Mouse (Mus musculus) MEL (cell line): ENCODE results near the gene Gm49711. TPM values are rescaled to one million over a fixed set of nuclear protein-coding genes. Genes with fewer than 3 reads are reported as not detected.

Experiments used
- DNase-seq: peaks from one replicate; pipeline ENCODE4 v3.0.0; 2011; ENCODE audit warnings: low read depth, low spot score
- H3K27ac ChIP-seq: 2 replicates; pipeline ENCODE4 v1.5.1; 2012; ENCODE audit warnings: low read depth, mild to moderate bottlenecking, control low read depth, low read length, moderate library complexity; ENCODE audit not compliant: control insufficient read depth
- H3K27me3 ChIP-seq, 2 experiments: fragments of 150-350 bp in 1 of 2; sonication (generic) in 1 of 2; 2 replicates each; pipeline ENCODE4 v1.6.1; 2012; ENCODE audit warnings: low read length in 2 of 2, mild to moderate bottlenecking in 2 of 2, improper control_type of control experiment in 1 of 2, moderate library complexity in 1 of 2; ENCODE audit not compliant: insufficient read depth in 2 of 2, control insufficient read depth in 1 of 2
- H3K36me3 ChIP-seq, 2 experiments: 2 replicates each; pipeline ENCODE4 v1.6.1; 2012 to 2014; ENCODE audit warnings: low read length in 2 of 2, improper control_type of control experiment in 1 of 2, inconsistent platforms in 1 of 2, mild to moderate bottlenecking in 1 of 2; ENCODE audit not compliant: insufficient read depth in 2 of 2, control insufficient read depth in 1 of 2
- H3K4me1 ChIP-seq, 2 experiments: fragments of 150-350 bp in 1 of 2; sonication (generic) in 1 of 2; 2 replicates each; pipeline ENCODE4 v1.6.1; 2012; ENCODE audit warnings: low read length in 2 of 2, improper control_type of control experiment in 1 of 2, mild to moderate bottlenecking in 1 of 2; ENCODE audit not compliant: insufficient read depth in 2 of 2, control insufficient read depth in 1 of 2
- H3K4me3 ChIP-seq, 2 experiments: fragments of 150-350 bp in 1 of 2; sonication (generic) in 1 of 2; 2 replicates each; pipeline ENCODE4 v1.5.1; 2012; ENCODE audit warnings: low read depth in 2 of 2, low read length in 2 of 2, mild to moderate bottlenecking in 2 of 2, moderate library complexity in 2 of 2, control low read depth in 1 of 2, improper control_type of control experiment in 1 of 2; ENCODE audit not compliant: control insufficient read depth in 1 of 2, insufficient read depth in 1 of 2
- H3K79me2 ChIP-seq: 2 replicates; pipeline ENCODE4 v1.6.1; 2012; ENCODE audit warnings: mild to moderate bottlenecking, low read length, moderate library complexity; ENCODE audit not compliant: control insufficient read depth, poor library complexity, insufficient read depth
- H3K9ac ChIP-seq: 2 replicates; pipeline ENCODE4 v1.6.1; 2012; ENCODE audit warnings: low read depth, mild to moderate bottlenecking, control low read depth, low read length, moderate library complexity; ENCODE audit not compliant: control insufficient read depth, poor library complexity, severe bottlenecking
- H3K9me3 ChIP-seq: fragments of 150-350 bp; sonication (generic); replicated peaks from 2 replicates; pipeline ENCODE4 v1.6.1; 2012; ENCODE audit warnings: mild to moderate bottlenecking, low read length, improper control_type of control experiment, moderate library complexity; ENCODE audit not compliant: insufficient read depth
- CHD1 ChIP-seq: IDR thresholded peaks from 2 replicates; pipeline ENCODE4 v1.6.1; 2012; ENCODE audit warnings: low read depth, mild to moderate bottlenecking, inconsistent platforms, low read length, improper control_type of control experiment
- CHD2 ChIP-seq: IDR thresholded peaks from 2 replicates; pipeline ENCODE4 v1.6.1; 2011; ENCODE audit warnings: low read length, improper control_type of control experiment
- CTCF ChIP-seq, 3 experiments: IDR thresholded peaks in 2 of 3; conservative IDR thresholded peaks in 1 of 3; 2 replicates each; pipeline ENCODE4 v1.5.1; 2011 to 2012; ENCODE audit warnings: low read length in 3 of 3, low read depth in 2 of 3, mild to moderate bottlenecking in 2 of 3, improper control_type of control experiment in 1 of 3, inconsistent platforms in 1 of 3, mixed read lengths in 1 of 3, moderate library complexity in 1 of 3; ENCODE audit not compliant: control insufficient read depth in 1 of 3, insufficient read depth in 1 of 3, poor library complexity in 1 of 3, severe bottlenecking in 1 of 3
- E2F4 ChIP-seq: IDR thresholded peaks from 2 replicates; pipeline ENCODE4 v1.6.1; 2011; ENCODE audit warnings: low read depth, low read length, improper control_type of control experiment, borderline replicate concordance
- EP300 ChIP-seq, 2 experiments: IDR thresholded peaks; 2 replicates each; pipeline ENCODE4 v1.6.1; 2011; ENCODE audit warnings: improper control_type of control experiment in 2 of 2, low read length in 2 of 2, low read depth in 1 of 2, mild to moderate bottlenecking in 1 of 2
- ETS1 ChIP-seq: IDR thresholded peaks from 2 replicates; pipeline ENCODE4 v1.6.1; 2012; ENCODE audit warnings: low read depth, mild to moderate bottlenecking, inconsistent platforms, low read length, improper control_type of control experiment, moderate library complexity
- GATA1 ChIP-seq: IDR thresholded peaks from 2 replicates; pipeline ENCODE4 v1.6.1; 2011; ENCODE audit warnings: low read depth, low read length, improper control_type of control experiment
- HCFC1 ChIP-seq: IDR thresholded peaks from 2 replicates; pipeline ENCODE4 v1.6.1; 2012; ENCODE audit warnings: low read depth, mild to moderate bottlenecking, inconsistent platforms, low read length, improper control_type of control experiment, moderate library complexity
- JUND ChIP-seq: IDR thresholded peaks from 2 replicates; pipeline ENCODE4 v1.6.1; 2011; ENCODE audit warnings: low read depth, mild to moderate bottlenecking, improper control_type of control experiment, low read length
- KAT2A ChIP-seq: conservative IDR thresholded peaks from 2 replicates; pipeline ENCODE4 v1.6.1; 2012; ENCODE audit warnings: low read depth, low read length, improper control_type of control experiment, inconsistent platforms
- MAX ChIP-seq: IDR thresholded peaks from 2 replicates; pipeline ENCODE4 v1.6.1; 2011; ENCODE audit warnings: low read length, improper control_type of control experiment
- MAZ ChIP-seq: IDR thresholded peaks from 2 replicates; pipeline ENCODE4 v1.6.1; 2012; ENCODE audit warnings: low read depth, mild to moderate bottlenecking, inconsistent platforms, low read length, improper control_type of control experiment
- MXI1 ChIP-seq: IDR thresholded peaks from 2 replicates; pipeline ENCODE4 v1.6.1; 2011; ENCODE audit warnings: mild to moderate bottlenecking, low read depth, low read length, improper control_type of control experiment
- MYC ChIP-seq: IDR thresholded peaks from 2 replicates; pipeline ENCODE4 v1.6.1; 2011; ENCODE audit warnings: low read depth, mild to moderate bottlenecking, low read length, improper control_type of control experiment, moderate library complexity
- NELFE ChIP-seq: IDR thresholded peaks from 2 replicates; pipeline ENCODE4 v1.6.1; 2011; ENCODE audit warnings: low read depth, low read length, improper control_type of control experiment
- NRF1 ChIP-seq: IDR thresholded peaks from 2 replicates; pipeline ENCODE4 v1.6.1; 2014; ENCODE audit warnings: low read depth, mild to moderate bottlenecking, inconsistent platforms, low read length, improper control_type of control experiment, moderate library complexity; ENCODE audit not compliant: poor library complexity, insufficient read depth, severe bottlenecking
- POLR2AphosphoS5 ChIP-seq: IDR thresholded peaks from 2 replicates; pipeline ENCODE4 v1.6.1; 2012; ENCODE audit warnings: low read depth, borderline replicate concordance, mild to moderate bottlenecking, inconsistent platforms, low read length, moderate library complexity, mixed read lengths
- RCOR1 ChIP-seq: IDR thresholded peaks from 2 replicates; pipeline ENCODE4 v1.6.1; 2012; ENCODE audit warnings: low read depth, mild to moderate bottlenecking, inconsistent platforms, low read length, improper control_type of control experiment
- TAL1 ChIP-seq: IDR thresholded peaks from 2 replicates; pipeline ENCODE4 v1.6.1; 2012; ENCODE audit warnings: mild to moderate bottlenecking, inconsistent platforms, low read length, moderate library complexity, mixed read lengths
- TCF12 ChIP-seq: IDR thresholded peaks from 2 replicates; pipeline ENCODE4 v1.6.1; 2014; ENCODE audit warnings: low read depth, mild to moderate bottlenecking, inconsistent platforms, low read length, improper control_type of control experiment, moderate library complexity
- USF1 ChIP-seq: IDR thresholded peaks from 2 replicates; pipeline ENCODE4 v1.6.1; 2014; ENCODE audit warnings: low read depth, mild to moderate bottlenecking, inconsistent platforms, low read length, improper control_type of control experiment, moderate library complexity
- USF2 ChIP-seq, 2 experiments: IDR thresholded peaks; 2 replicates each; pipeline ENCODE4 v1.6.1; 2011 to 2012; ENCODE audit warnings: improper control_type of control experiment in 2 of 2, low read length in 2 of 2, borderline replicate concordance in 1 of 2, inconsistent platforms in 1 of 2, low read depth in 1 of 2, mild to moderate bottlenecking in 1 of 2; ENCODE audit not compliant: insufficient read depth in 1 of 2
- polyA plus RNA-seq, 2 experiments: library from polyadenylated mRNA; stranded (reverse) in 1 of 2; unstranded in 1 of 2; fragments of >175 nt in 1 of 2; fragments of >200 nt in 1 of 2; gene quantifications; 2 replicates each; pipeline versions ENCODE4 v1.2.1 to v1.2.4; 2012; ENCODE audit warnings: low replicate concordance in 2 of 2, low read depth in 1 of 2; ENCODE audit not compliant: insufficient read length in 2 of 2, insufficient read depth in 1 of 2, missing spikeins in 1 of 2
- total RNA-seq: library from RNA; depleted of rRNA; stranded (reverse); fragments of 300-350 nt; gene quantifications from 2 replicates; pipeline ENCODE4 v1.2.3, GENCODE M21; 2012

Gene Gm49711
- total and polyA plus RNA-seq, 3 experiments: not detected

DNA sequence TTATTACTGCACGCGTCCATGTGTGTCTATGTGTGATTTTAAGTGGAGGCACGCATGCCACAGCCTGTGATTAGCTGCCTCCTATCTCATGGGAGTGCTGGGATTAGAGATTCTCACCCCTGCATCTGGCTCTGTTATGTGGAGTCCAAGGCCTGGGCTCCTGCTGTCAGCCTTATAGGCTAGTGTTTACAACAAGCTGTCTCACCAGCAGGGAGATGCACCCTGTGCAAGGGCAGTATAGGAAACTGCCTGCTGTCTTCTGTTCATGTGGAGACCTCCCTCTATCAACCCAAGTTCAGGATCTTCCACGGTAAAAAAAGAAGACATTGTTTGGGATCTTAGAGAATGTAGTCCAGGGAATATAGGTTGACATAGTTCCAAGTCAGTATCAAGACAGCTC, 92.9 kb downstream of the Gm49711 start:
- no peak for TF ChIP-seq MXI1
- no peak for TF ChIP-seq POLR2AphosphoS5
- TF ChIP-seq MYC: no peak
- no peak for TF ChIP-seq KAT2A
- TF ChIP-seq MAZ: no peak
- no peak for TF ChIP-seq RCOR1
- TF ChIP-seq E2F4: no peak
- no peak for TF ChIP-seq HCFC1
- TF ChIP-seq CHD1: no peak
- TF ChIP-seq EP300 (IDR thresholded peaks at IDR 0.05; ENCODE audit: low read depth in 1 of 2, low read length in 2 of 2): no peak
- no peak for TF ChIP-seq USF2 (IDR thresholded peaks at IDR 0.05; ENCODE audit: borderline replicate concordance in 1 of 2, insufficient read depth in 1 of 2, low read depth in 1 of 2, low read length in 2 of 2)
- TF ChIP-seq ETS1: no peak
- no peak for TF ChIP-seq MAX
- Histone ChIP-seq H3K27me3 (peaks cover 10% of the 10 kb centered on the region in 2 experiments; a peak in 3 of 4 replicates), H3K36me3 (no peaks in the 10 kb centered on the region), H3K9me3 (no peaks in the 10 kb centered on the region), H3K4me1 (no peaks in the 10 kb centered on the region), H3K4me3 (no peak overlapping the region), H3K79me2 (no peaks in the 10 kb centered on the region), H3K9ac (no peak overlapping the region), H3K27ac (no peak overlapping the region)
- no peak for DNase-seq

DNA sequence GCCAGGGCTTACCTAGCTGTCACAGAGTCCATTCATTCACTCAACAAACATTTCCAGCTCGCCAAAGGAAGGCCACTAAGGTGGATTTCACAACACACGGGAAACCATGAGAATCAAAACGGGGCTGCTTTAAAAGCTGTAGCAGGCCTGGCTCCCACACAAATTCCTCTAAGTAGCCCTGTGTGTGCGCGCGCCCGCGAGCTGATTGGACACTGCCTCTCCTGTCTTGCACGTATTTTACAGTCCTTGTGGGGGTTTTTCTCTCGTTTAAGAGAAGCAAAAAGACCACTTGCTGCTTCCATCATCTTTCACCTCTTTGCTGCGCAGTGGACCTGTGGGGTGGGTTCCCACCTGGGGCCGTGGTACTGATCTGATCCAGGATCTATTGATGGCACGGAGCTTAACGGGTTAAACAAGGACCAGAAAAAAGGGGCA, 99.9 kb downstream of the Gm49711 start:
- Histone ChIP-seq H3K9me3 (no peaks in the 10 kb centered on the region), H3K27me3 (peaks cover under 1 to 4% of the 10 kb centered on the region in 2 experiments; a peak in 3 of 4 replicates), H3K4me1 (no peaks in the 10 kb centered on the region), H3K27ac (no peak overlapping the region), H3K9ac (no peak overlapping the region), H3K36me3 (no peaks in the 10 kb centered on the region), H3K4me3 (no peak overlapping the region), H3K79me2 (no peaks in the 10 kb centered on the region)
- DNase-seq: no peak
- TF ChIP-seq CTCF (IDR thresholded peaks at IDR 0.05 in 2 of 3, conservative IDR thresholded peaks at IDR 0.05 in 1 of 3; ENCODE audit: control insufficient read depth in 1 of 3, insufficient read depth in 1 of 3, low read depth in 2 of 3, low read length in 3 of 3, poor library complexity in 1 of 3, severe bottlenecking in 1 of 3): no peak
- TF ChIP-seq CHD2: no peak
- TF ChIP-seq NELFE: no peak
- TF ChIP-seq TAL1: no peak
- no peak for TF ChIP-seq NRF1
- TF ChIP-seq USF1: no peak
- TF ChIP-seq E2F4: no peak
- TF ChIP-seq JUND: no peak
- no peak for TF ChIP-seq GATA1
- TF ChIP-seq TCF12: no peak
- no peak for TF ChIP-seq POLR2AphosphoS5
